Mouse (Mus musculus): ENCODE data around the gene Ttll5. TPM values are rescaled to one million over a fixed set of nuclear protein-coding genes. Genes with fewer than 3 reads are reported as not detected.

Ttll5 gene
- total RNA-seq, 1 experiment from 2014 or later = 29.1 TPM

DNA sequence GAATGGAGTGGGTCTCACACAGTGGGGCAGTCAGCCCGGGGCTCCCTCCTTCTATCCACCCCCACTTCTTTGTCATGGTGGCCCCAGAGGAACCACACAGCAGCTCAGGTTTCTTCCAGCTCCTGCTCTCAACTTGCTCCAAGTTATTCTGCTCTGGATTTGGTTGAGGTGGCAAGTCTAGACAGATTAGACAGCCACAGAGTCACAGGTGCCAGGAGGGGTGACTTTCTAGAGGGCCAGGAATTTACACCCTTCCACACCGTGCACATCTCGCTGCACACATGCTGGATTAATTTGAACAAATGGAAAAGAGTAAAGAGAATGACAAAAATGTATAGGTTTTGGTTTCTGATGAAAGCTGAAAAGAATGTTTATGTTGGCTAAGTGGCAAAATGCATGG, 276.3 kb downstream of the Ttll5 start:
- no peak for DNase-seq

DNA sequence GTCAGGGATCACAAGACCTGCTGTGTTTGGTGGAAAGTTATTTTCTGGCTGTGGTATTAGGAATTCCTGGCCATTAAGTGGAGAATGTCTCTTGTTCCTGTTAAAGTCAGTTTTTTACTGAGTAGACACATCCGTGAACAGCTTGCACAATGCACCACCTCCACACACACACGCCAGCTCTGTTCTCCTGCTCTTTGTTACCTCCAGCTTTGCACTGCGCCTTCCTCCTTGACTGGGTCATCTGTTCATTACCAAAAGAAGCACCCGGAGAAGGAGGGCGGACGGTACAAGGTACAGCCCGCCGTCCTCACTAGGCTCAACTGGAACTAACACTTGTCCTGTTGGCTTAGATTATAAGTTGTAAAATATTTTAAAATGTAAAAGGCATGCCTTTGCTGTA, 278.2 kb downstream of the Ttll5 start:
- DNase-seq = no peak

DNA sequence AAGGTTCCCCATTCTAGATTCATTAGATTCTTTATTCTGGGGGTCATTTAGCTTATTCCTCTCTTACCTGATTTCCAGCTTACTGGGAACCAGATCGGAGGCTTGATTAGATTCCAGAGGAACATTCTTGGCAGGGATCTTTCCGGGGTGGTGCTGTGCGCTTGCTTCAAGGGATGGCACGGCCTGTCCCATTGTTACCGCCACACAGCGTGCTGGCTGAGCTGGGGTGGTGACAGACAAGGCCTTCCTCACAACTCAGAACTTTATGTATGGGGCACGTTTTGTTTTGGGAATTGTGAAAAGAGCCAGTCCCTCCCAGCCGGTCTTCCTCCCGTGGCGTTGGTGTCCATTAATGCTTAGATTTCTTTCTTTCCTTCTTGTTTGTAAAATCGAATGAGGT, 278.9 kb downstream of the Ttll5 start:
- DNase-seq = no peak

DNA sequence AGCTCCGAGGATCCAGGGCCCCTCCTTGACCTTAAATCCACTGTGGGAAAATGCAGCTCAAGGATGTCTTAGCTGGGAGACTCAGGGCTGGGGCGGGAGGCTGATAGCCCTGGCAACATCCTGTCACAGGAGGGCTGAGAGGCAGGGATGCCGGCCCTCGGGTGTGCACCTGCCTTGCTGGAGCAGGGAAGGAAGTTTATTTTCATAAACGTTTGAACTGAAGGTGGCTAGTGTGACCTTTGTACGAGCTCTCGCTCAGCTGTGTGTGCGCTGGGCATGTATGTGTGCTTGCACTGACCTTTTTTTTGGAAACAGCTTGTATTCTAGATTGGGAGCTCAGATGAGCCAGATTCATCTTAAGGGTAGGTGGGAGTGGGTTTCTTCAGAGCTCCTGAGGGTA, 279.4 kb downstream of the Ttll5 start:
- no peak for DNase-seq

DNA sequence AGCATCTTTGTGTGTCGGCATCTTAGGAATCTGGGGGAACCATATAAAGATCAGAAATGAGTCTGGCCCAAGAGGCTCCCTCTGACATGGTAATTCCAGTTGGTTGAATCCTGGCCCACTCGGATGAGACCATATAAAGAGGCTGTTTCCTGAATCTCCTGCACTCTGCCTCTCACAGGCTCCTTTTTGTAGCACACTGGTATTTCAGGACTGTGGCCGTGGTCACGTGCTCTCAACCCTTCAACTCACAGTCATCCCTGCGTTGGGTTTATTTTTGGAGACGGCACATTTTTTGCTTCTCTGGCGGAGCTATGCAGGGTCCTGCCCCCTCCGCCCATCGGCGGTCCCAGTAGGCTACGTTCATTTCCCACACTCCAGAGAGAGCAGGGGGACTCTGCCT, 279.8 kb downstream of the Ttll5 start:
- DNase-seq = no peak

DNA sequence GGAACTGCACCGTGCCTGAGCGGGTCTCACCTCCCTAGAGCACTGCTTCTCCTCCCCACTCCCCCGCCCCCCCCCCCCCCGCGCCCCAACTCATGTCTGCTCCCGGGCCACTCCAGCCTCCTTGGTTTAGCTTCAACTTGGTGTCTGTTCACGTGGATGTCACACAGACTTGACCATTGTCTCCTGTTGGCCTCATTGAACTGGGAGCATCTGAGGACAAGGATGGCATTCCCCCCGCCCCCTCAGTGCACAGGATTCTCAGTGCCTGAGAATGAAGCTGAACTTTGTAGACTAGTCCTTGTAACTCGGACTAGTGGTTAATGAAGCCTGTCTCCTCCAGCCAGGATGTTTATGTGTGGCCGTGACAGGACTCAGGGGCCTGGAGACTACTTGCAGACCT, 281.1 kb downstream of the Ttll5 start:
- no peak for DNase-seq

DNA sequence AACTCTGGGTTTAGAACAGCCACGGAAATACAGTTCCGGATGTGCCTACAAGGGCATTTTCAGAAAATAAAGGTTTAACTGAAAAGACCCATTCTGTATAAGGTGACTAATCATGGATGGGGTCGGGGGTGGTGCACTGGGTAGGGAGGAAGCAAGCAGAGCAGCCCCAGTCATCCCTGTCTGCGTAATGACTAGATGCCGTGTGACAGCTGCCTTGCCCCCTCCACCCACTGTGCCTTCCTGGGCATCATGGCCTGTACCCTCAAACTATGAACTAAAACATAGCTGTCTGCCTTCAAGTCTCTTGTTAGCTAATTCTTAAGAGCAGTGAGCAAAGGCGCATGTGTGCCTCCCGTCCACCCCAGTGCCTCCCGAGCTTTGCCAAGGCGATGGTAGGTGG, 281.6 kb downstream of the Ttll5 start:
- no peak for DNase-seq

DNA sequence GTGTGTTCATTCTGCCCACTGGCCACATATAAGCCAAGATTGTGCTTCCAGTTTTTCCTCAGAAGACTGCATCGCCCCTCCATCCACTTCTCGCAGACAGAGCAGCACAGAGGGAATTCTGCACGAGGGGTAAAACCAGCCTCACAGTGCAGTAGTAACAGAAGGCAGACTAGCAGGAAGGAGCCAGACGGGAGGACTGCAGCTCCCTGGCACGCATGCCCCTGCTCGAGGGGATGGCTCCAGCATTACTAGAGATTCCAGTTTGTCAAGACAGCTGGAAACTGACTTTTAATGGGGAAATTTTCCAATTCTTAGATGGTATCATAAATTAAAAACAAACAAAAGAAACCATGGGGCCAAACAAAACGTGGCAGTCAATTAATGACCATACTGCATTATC, 283.2 kb downstream of the Ttll5 start:
- DNase-seq = no peak

DNA sequence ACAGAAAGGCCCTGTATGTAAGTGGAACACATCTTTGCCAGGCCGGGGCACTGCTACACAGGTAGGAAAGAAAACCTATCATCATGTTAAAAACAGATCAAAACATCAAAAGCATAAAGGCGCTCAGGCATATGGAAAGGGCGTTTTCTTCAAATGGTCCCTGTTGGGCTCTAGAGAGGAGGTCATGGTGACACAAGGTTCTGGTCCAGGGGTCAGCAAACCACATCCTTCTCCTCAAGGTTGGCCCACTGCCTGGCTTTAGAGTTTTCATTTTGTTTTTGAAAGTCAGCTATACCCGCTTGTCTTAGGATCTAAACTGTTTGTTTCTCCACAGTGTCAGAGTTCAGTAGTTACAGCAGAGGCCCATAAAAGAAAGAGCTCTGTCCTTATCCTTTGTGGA, 285.1 kb downstream of the Ttll5 start:
- no peak for DNase-seq

DNA sequence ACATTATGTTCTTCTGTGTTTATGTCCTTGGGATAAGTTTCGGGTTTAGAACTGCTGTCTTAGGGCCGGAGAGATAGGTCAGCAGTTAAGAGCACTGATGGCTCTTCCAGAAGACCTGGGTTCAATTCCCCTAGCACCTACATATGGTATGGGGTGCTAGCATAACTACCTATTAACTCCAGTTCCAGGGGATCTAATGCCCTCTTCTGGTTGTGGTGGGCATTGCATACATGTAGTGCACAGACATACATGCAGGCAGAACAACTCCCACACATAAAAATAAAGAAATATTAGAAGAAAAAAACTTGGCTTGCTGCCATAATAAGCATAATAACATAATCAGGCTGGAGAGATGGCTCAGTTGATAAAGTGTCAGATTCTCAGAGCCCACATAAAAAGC, 286.2 kb downstream of the Ttll5 start:
- no peak for DNase-seq

Other genes starting within 250 kb of the Ttll5 start
- 15.1 and 16.4 TPM in 2 replicates for gene Jdp2, start 225.6 kb upstream of the Ttll5 start, total RNA-seq (2021)
- not detected in 2 replicates for gene Batf, start 138.0 kb upstream of the Ttll5 start, total RNA-seq (2021)
- 3.4 and 4.8 TPM in 2 replicates for gene Flvcr2, start 78.1 kb upstream of the Ttll5 start, total RNA-seq (2021)
- gene Erg28, start 109 bp upstream of the Ttll5 start, total RNA-seq (2021) = 53.8 and 60.0 TPM in 2 replicates

All from adrenal gland, postnatal 25 days (tissue).